Mouse (Mus musculus) midbrain, postnatal 0 days (tissue): ENCODE data around the gene Cblb. TPM values are rescaled to one million over a fixed set of nuclear protein-coding genes. Genes with fewer than 3 reads are reported as not detected.

Experiments used
- ATAC-seq: fragments of 200-750 bp; cut with Nextera tagmentation; 2 replicates; pipeline ENCODE4 v1.8.0; 2017; ENCODE audit warnings: moderate number of reproducible peaks, mild to moderate bottlenecking, moderate TSS enrichment, moderate library complexity; ENCODE audit not compliant: low FRiP score
- DNase-seq: peaks from one replicate; pipeline ENCODE4 v3.0.0-alpha.2; 2015; ENCODE audit warnings: low spot score
- H3K27ac ChIP-seq: fragments of 300-500 bp; sonication (generic); 2 replicates; pipeline ENCODE4 v1.5.1; 2014; ENCODE audit warnings: low read depth, mild to moderate bottlenecking, low read length, mixed read lengths
- H3K27me3 ChIP-seq: fragments of 300-500 bp; sonication (generic); 2 replicates; pipeline ENCODE4 v1.6.1; 2014; ENCODE audit warnings: low read length, control low read depth, mixed read lengths; ENCODE audit not compliant: insufficient read depth
- H3K36me3 ChIP-seq: fragments of 300-500 bp; sonication (generic); 2 replicates; pipeline ENCODE4 v1.6.1; 2014; ENCODE audit warnings: low read length, control low read depth, mixed read lengths; ENCODE audit not compliant: insufficient read depth
- H3K4me1 ChIP-seq: fragments of 300-500 bp; sonication (generic); 2 replicates; pipeline ENCODE4 v1.6.1; 2014; ENCODE audit warnings: mild to moderate bottlenecking, control low read depth, antibody characterized with exemption, low read length, mixed read lengths; ENCODE audit not compliant: insufficient read depth
- H3K4me2 ChIP-seq: fragments of 300-500 bp; sonication (generic); 2 replicates; pipeline ENCODE4 v1.6.1; 2014; ENCODE audit warnings: low read depth, mild to moderate bottlenecking, low read length, mixed read lengths; ENCODE audit not compliant: poor library complexity, severe bottlenecking
- H3K4me3 ChIP-seq: fragments of 300-500 bp; sonication (generic); 2 replicates; pipeline ENCODE4 v1.5.1; 2014; ENCODE audit warnings: low read depth, mild to moderate bottlenecking, low read length, moderate library complexity
- H3K9ac ChIP-seq: fragments of 300-500 bp; sonication (generic); replicated peaks from 2 replicates; pipeline ENCODE4 v1.6.1; 2014; ENCODE audit warnings: mild to moderate bottlenecking, low read length, moderate library complexity, mixed read lengths; ENCODE audit not compliant: poor library complexity, severe bottlenecking
- H3K9me3 ChIP-seq: fragments of 300-500 bp; sonication (generic); 2 replicates; pipeline ENCODE4 v1.6.1; 2016; ENCODE audit warnings: low read length, control low read depth
- CTCF ChIP-seq: IDR thresholded peaks from 2 replicates; pipeline ENCODE4 v1.5.1; 2016; ENCODE audit warnings: antibody characterized with exemption, mild to moderate bottlenecking
- WGBS: fragments of 180-500 bp; shearing (Covaris S2); extraction: QIAGEN DNeasy Blood & Tissue Kit; methylation state at CpG from one replicate; pipeline ENCODE4 v1.1.7; 2014; 5-methylcytosine and 5-hydroxymethylcytosine counted together
- polyA plus RNA-seq: library from polyadenylated mRNA; unstranded; fragments of >200 nt; fragmentation: Nextera tagmentation; extraction: Ambion mirVana; gene quantifications from 2 replicates; pipeline ENCODE4 v1.2.1, GENCODE M21; 2015
- total RNA-seq: library from RNA; depleted of rRNA; stranded (reverse); fragments of >200 nt; gene quantifications from 2 replicates; pipeline ENCODE4 v1.2.3, GENCODE M21; 2014

The Cblb gene
- total and polyA plus RNA-seq, 2 experiments from 2014 or later: 4.5 to 12.0 TPM

- 94% methylated on average over 3 of the region's 3 CpGs for WGBS
- no peak for TF ChIP-seq CTCF
- ATAC-seq: no peak
Observed at GRCm38 (mm10) chr16:52000043-52000442, 31.0 kb upstream of the Cblb start.

GRCm38 (mm10) chr16:52000801-52001200 is 30.2 kb upstream of the Cblb start:
- no peaks in the 10 kb centered on the region for H3K36me3 ChIP-seq
- H3K4me1 ChIP-seq: no peaks in the 10 kb centered on the region
- no peaks in the 10 kb centered on the region for H3K9me3 ChIP-seq
- no peak overlapping the region for H3K4me3 ChIP-seq
- H3K4me2 ChIP-seq: no peak overlapping the region
- DNase-seq: no peak
- no peak for ATAC-seq
- H3K9ac ChIP-seq: no peak overlapping the region
- H3K27me3 ChIP-seq: no peaks in the 10 kb centered on the region
- TF ChIP-seq CTCF: no peak
- H3K27ac ChIP-seq: no peak overlapping the region

More at GRCm38 (mm10) chr16:52000043-52000442, 31.0 kb upstream of the Cblb start:
- no peak overlapping the region for H3K27ac ChIP-seq
- DNase-seq: no peak
- H3K9ac ChIP-seq: no peak overlapping the region
- no peaks in the 10 kb centered on the region for H3K36me3 ChIP-seq
- no peak overlapping the region for H3K4me2 ChIP-seq
- no peaks in the 10 kb centered on the region for H3K27me3 ChIP-seq
- no peaks in the 10 kb centered on the region for H3K4me1 ChIP-seq
- no peak overlapping the region for H3K4me3 ChIP-seq
- H3K9me3 ChIP-seq: no peaks in the 10 kb centered on the region

GRCm38 (mm10) chr16:52007006-52007405 is 24.0 kb upstream of the Cblb start:
- Histone ChIP-seq H3K27ac (no peak overlapping the region), H3K4me3 (no peak overlapping the region), H3K27me3 (no peaks in the 10 kb centered on the region), H3K4me2 (no peak overlapping the region), H3K36me3 (no peaks in the 10 kb centered on the region), H3K9ac (no peak overlapping the region), H3K9me3 (no peaks in the 10 kb centered on the region), H3K4me1 (no peaks in the 10 kb centered on the region)
- DNase-seq (no peak), ATAC-seq (no peak)
- 71% methylated on average over 3 of the region's 3 CpGs for WGBS
- no peak for TF ChIP-seq CTCF

GRCm38 (mm10) chr16:52008471-52008870 is 22.6 kb upstream of the Cblb start:
- Histone ChIP-seq H3K4me1 (no peaks in the 10 kb centered on the region), H3K4me2 (no peak overlapping the region), H3K36me3 (no peaks in the 10 kb centered on the region), H3K27me3 (no peaks in the 10 kb centered on the region), H3K9me3 (no peaks in the 10 kb centered on the region), H3K9ac (no peak overlapping the region), H3K4me3 (no peak overlapping the region), H3K27ac (no peak overlapping the region)
- ATAC-seq (no peak), DNase-seq (peak; percentile 26)
- TF ChIP-seq CTCF: no peak
- 83% methylated on average over 2 of the region's 2 CpGs for WGBS

- ATAC-seq: no peak
- 86% methylated on average over 6 of the region's 6 CpGs for WGBS
- no peaks in the 10 kb centered on the region for H3K4me1 ChIP-seq
- H3K4me2 ChIP-seq: no peak overlapping the region
- H3K9me3 ChIP-seq: no peaks in the 10 kb centered on the region
- no peak for DNase-seq
- no peaks in the 10 kb centered on the region for H3K36me3 ChIP-seq
- H3K4me3 ChIP-seq: no peak overlapping the region
- TF ChIP-seq CTCF: no peak
- H3K27ac ChIP-seq: no peak overlapping the region
- H3K9ac ChIP-seq: no peak overlapping the region
- H3K27me3 ChIP-seq: no peaks in the 10 kb centered on the region
Observed at GRCm38 (mm10) chr16:52009421-52009820, 21.6 kb upstream of the Cblb start.

- no peak overlapping the region for H3K4me3 ChIP-seq
- WGBS: 88% methylated on average over 3 of the region's 3 CpGs
- no peaks in the 10 kb centered on the region for H3K9me3 ChIP-seq
- no peak overlapping the region for H3K9ac ChIP-seq
- no peak overlapping the region for H3K4me2 ChIP-seq
- no peaks in the 10 kb centered on the region for H3K4me1 ChIP-seq
- TF ChIP-seq CTCF: no peak
- ATAC-seq: no peak
- no peaks in the 10 kb centered on the region for H3K36me3 ChIP-seq
- H3K27ac ChIP-seq: no peak overlapping the region
- no peaks in the 10 kb centered on the region for H3K27me3 ChIP-seq
- DNase-seq: no peak
Observed at GRCm38 (mm10) chr16:52012984-52013383, 18.0 kb upstream of the Cblb start.
